Mouse (Mus musculus): Measurements from ENCODE around the gene Rgs7.

Rgs7 gene

DNA sequence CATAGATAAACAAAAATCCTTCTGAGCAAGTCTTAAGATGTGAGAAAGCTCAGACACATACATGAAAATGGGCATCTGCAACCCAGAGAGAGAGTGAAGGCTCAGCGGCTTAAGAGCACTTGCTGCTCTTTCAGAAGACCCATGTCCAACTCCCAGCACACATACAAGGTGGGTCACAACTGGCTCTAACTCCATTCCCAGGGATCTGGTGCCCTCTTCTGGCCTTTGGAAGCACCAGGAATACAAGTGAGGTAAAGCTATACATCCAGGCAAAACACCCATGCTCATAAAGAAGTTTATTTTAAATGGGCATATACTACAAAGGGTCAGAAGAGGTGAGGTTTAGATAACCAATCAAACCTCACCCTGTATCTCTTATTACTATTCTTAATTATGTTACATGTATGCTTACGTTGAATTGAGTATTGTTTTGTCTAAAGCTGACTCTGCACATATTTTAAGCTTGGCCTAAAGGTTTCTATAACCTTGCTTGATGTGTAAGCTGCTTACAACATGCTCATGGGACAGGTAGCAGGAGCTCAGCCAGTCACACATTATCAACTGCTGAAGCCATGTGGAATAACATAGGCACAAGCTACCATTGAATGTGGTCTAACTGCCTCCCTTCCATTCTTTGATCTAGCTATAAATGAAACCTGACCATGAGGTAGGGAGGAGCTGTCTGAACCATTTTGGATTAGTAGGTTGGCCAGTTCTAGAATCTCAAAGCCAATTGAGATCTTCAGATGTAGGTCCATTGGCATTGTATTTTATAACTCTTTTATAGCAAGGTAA is 192.5 kb downstream of the Rgs7 start:
- DNase-seq: no peak

DNA sequence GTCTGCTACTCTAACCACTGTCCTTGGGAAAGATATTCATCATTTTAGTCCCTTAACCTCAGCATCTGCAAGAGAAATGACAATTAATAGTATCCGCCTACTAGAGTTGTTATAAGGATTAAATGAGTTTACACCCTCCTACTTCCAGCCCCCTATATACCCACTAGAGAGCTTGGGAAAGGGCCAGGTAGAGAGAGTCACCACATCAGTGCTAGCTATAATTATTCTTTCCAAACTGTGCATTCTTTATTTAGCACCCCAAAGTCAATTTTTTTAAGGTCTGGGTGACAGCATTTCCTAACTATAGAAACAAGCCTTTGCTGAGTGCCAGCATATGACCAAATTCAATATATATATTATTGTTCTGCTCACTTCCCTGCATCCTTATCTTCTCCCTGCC is 195.4 kb downstream of the Rgs7 start:
- no peak for DNase-seq

DNA sequence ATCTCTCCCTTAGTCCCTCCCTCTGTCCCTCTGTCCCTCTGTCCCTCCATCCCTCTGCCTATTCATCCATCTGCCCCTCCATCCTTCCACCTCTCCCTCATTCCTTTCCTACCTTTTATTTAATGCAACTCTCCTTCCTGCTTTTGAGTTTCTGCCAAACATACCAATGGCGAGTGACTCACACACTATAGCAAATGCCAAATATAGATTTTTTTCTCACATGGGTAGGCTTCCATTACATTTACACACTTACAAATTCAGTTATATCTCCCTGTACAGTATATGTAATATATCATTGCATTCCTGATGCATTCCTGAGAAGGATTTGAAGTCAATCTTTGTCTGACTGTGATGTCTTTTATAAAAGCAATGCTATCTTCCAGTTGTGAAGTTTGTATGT is 202.2 kb downstream of the Rgs7 start:
- DNase-seq: no peak

DNA sequence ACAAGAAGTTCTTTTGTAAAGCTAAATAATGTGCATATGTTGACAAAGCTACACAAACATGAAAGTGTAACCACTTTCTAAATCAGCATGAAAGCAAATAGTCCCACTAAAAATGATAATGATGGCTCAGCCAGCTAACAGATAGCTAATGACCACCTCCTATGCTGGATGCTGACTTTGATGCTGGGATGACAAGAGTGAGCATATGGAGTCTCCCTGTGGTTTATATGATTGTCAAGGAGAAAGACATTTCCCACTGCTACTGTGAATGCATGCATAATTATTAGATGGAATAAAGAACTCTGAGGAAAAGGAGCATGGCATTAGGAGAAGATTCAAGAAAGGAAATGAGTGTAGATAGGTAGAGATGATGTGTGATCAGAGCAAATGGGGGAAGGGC is 230.0 kb downstream of the Rgs7 start:
- no peak for DNase-seq

DNA sequence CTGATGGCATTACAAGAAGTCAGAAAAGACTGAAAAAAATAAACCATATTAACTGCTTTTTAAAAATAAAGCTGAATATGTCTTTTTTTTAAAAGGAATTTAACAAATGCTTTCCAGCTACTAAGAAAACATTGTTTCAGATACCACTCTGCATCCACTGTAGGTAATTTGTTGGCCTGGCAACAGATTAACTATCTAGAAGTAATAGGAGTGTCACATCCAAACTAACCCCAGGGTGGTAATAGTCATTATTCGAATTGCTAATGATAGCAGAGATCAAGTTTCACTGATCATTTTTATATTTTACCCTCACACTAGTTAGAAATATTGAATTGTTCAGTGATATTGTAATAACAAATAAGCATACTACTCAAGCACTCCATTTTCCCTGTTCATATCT is 232.9 kb downstream of the Rgs7 start:
- no peak for DNase-seq

DNA sequence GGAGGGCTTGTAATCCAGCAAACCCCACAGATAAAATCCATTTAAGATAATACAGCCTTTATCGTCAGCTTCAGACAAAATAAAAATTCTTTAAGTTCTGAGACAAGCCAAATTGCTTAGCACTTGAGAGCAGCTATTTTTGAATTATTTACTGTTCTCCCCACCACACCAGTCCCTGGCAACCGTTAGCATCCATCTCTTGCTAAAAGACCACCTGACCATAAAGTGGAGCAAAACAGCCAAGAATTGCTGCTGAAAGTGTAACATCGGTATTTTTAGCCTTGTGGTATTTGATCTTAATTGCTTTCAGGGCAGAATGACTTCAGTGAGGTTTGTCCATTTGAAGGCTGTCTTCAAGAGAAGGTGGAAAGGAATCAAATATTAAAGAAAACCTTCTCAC is 237.1 kb downstream of the Rgs7 start:
- no peak for DNase-seq

DNA sequence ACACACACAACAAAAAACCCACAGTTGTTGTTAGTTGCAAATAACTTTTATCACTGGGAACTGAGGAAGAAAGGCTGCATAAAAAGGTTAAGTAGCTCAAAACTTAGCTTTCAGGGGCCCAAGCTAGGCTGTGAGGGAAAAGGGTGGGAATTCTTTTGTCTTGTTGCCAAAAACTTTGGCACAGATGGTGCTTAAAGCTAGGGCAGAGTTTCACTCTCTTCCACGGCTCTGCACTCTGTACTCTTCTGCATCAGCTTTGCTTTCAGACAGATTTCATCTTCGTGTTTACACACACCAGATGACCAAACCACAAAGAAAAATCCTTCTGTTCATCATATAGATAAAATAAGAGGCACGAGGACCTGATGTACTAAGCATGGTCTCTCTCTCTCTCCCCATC is 237.6 kb downstream of the Rgs7 start:
- DNase-seq: no peak

DNA sequence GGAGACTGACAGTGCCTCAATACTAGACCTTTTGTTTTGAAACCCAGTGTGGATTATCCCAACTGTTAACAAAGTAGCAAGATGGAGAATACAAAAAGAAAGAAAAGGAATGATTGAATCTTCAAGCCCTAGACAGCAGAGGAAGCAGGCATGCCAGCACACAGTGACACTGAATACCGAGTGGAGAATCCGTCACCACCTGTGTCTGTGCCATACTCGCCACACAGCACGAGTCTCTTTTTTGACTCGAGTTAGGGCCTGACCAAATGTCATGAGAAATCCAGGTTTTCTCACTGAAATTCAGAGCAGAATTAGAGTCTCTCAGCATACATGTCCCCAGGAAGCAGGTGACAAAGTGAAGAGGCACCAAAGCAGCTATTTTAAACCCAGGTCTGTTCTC is 250.2 kb downstream of the Rgs7 start:
- DNase-seq: peak; percentile 20

DNA sequence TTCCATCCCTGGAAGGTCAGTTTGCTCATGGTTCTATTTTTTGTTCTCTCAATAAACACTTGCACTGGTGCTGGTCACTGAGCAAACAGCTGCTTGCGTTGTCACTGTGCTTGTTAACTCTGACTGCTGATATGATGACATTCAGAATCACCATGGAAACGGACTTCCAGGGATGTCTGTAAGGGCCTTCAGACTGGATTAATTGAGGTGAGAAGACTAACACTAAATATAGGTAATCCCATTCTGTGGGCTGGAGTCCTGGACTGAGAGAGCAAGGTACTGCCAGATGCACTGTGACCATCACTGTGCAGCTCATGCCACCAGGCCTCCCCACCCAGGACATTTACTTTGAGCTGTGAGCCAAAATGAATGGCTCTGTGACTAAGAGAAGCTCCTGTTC is 252.2 kb downstream of the Rgs7 start:
- no peak for DNase-seq

DNA sequence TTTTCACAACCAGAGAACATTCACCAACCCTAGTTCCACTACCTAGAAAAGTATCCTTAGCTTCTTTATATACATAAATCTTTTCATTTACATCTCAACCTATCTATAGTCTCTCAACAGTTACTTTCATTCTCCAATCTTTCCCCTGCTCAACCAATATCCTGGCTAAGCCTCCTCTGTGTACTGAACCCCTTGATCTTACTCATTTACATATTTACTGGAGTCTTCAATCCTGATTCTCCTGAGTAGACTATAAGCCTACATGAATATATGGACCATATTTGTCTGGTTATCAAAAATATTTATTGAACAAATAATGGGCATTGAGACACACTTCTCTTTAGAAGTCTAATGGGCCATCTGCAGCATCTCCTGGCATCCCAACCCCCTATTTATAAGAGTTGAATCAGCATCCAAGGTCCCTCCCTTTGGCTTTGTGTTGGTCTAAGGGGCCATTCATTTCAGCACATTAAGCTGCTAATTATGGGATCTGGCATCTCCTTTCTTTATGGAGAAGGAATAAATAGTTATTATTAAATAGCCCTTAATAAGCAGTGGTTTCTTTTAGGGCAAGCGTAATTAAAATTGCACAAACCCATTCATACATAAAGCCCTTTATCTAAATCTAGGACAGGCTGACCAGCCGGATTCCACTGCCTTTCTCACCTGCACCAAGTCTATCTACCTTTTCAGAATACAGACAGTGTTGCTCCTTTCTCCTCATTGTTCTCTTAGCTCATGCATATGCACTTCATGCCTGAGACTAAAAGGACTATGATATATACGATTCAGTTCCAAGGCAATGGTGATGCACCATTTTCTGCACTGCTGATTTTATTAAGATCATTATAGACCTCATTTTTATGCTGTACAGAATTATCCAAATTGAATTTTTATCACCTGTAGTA is 270.5 kb downstream of the Rgs7 start:
- DNase-seq: no peak

DNA sequence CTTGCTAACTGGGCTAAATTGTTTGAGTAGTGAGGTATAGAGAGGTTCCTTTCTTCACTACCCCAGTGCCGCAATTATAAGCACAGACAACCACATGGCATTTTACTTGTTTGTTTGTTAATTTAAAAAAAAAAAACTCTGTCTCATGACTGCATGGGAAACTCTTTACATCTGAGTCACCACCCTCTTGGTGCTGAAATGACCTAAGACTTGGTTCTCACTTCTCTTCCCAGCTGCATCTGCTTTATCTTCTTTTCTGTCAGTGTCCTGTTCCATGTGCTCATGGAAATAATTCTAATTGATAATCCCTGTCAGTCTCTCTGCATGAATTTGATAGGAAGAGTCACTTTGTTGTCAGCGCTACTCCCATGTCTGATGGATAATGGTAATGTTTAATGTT is 272.7 kb downstream of the Rgs7 start:
- DNase-seq: no peak

DNA sequence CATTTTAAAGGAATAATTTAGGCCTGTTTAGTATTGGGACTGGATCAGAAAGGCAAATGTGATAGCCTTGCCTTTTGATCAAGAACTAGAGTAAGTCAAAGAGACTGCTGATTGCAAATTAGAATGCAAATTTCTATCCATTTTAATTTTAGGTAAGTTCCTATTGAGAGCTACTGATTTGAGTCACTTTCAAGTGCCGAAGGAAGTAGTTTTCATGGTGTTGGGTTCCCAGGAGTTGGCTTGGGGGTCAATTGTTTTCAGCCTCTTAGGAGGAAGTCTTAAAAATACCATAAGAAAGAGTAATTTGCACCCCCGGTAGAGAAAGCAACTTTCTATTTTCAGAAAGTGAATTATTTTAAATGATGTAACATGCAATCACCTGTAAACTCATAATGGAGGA is 285.3 kb downstream of the Rgs7 start:
- DNase-seq: no peak

DNA sequence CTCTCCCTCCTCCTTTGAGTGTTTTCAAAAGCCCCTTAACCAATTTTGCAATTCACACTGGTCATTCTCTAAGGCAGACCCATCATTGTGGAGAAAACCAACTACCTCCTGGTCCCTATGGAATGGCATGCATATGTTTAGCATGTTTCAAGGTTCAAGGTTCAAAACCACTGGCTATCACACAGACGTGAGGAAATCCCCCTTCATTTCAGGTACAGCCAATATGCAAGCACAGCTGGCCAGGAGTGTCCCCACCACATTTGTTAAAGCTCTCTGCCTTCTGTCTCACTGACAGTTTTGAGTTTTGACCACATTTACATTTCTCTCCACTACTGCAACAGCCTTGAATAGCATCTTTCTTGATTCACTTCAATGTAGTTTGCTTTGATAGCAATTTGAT is 286.7 kb downstream of the Rgs7 start:
- DNase-seq: no peak

DNA sequence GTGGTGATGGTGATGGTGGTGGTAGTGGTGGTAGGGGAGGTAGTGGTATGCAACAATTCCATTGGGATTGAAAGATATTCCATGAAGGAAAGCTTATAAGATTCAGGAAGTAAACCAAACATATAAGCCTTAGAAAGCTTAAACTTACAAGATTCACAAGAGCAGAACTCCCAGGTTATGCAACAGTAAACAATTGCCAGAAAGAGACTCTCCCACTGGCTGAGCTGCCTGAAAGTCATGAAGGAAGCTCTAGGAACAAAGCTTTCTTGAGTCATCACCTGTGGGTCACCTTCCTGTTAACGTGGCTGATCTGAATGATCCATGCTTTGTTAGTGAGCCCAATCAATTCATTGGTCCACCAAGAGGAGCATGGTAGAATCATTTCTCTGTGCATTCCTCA is 288.8 kb downstream of the Rgs7 start:
- no peak for DNase-seq

DNA sequence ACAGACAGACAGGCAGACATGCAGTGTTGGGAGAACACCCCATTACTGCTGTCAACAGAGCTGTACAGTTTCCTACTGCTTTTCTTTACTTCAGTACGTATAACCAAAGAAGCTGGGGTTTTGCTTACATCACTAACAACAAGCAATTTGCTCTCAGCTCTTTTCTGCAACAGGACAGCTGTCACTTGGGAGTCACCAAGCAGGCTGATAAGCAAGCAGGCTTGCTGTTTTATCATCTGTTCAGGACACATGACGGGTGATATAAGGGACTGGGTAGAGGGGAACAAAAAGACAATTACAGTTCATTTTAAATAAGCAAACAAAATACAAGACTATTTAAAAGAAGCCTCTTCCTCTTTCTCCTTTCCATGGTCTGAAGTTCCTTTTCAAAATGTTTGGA is 289.4 kb downstream of the Rgs7 start:
- DNase-seq: no peak

DNA sequence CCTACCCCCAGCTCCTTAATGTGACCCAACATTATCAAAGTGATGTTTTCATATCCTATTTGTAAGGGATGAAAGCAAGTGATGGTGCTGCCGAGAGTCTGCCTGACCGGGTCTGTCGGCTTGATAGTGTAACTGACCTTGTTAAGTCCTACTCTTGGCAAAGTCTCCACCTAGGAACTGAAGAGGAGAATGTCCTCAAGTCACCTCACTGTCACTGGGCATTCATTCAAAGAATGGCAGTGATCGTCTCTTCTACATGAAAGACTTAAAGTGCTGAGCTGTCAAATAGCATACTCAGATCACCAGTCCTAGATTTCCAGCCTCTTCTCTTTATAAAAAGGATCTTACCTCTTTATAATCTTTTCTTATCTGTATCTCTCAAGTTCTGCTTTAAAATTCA is 293.4 kb downstream of the Rgs7 start:
- no peak for DNase-seq

DNA sequence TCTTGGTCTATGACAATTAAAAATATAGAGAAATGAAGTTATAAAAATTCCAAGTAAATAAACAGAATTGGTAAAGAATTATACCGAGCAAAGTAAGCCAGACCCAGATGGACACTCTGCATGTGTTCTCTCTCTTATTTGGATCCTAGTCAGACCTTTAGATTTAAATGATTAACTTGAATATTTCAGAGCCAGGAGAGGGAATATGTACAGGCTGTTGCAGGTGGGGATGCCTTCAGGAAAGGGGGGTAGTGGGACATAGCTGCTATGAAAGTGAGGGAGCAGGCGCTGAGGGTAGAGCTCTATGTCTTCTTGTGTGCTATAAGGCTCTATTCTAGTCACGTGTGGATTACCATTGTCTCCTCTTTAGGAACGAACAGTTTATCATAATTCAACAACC is 296.5 kb downstream of the Rgs7 start:
- peak; percentile 24 for DNase-seq

DNA sequence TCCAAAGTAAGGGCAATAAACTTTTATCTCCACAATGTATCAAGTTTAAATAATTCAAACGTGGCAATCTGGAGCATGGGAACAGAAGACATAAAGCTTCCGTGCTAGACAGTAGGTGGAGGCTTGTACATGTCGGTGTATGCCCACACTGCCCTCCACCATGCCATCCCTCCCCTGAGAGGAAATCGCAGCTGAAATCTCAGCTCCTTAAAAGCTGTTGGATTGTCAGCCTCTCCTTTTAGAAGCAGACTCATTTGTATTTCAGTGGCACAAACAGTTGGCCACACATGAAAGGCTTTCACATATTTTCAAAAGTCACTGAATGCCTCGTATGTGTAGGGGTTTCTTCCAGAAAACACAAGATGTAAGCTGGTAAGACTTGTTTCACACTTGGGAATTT is 304.1 kb downstream of the Rgs7 start:
- no peak for DNase-seq

DNA sequence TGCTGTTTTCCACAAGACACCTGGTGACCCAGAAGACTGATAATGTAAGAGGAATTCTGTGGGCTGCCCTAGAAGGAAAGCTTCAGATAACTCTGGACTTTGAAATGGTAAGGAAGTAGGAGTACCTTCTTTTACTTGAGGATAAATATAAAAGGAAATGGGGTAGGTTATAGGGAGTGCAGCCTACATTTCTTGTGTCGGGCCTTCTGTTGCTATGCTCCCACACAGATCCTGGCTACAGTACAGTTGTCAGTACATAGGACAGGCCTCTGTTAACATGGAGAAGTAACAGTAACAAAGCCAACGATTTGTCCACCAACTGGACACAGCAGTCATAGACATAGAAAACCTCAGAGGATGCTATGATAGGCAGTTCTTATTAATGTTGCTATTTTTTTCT is 307.1 kb downstream of the Rgs7 start:
- DNase-seq: no peak

DNA sequence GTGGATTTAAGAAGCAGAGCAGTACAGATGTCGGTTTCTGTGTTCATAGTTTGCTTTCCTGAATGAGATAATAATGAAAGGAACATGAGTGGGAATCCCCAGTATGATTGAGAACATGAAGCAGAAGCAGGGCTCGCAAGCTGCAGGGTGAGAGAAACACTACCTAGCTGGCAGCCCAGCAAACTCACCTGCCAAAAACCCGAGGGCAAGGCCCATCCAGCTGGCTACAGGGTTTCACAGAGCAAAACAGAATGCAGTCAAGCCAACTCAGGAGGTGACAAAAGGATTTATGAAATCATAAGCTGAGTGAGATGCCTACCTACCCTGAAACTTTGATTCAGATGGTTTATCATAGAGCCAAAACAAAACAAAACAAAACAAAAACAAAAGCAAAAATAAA is 307.6 kb downstream of the Rgs7 start:
- peak; percentile 73 for DNase-seq

DNA sequence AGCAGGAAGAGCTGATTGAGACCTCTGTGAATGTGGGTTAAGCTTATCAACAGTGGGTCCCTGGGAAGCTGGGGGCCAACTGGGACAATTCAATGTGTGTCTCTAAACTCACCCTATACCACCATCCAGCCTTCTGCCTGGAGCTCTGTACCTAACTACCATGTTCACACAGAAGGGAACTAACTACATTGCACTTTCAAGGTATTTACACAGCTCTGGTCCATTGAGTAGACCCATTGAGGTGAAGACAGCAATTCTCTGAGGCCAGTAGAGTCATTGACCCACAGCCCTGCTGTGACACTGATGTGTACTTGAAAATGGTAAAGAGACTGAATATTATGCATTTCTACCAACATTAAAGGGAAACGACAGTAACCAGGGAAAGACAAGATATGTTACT is 313.6 kb downstream of the Rgs7 start:
- no peak for DNase-seq

DNA sequence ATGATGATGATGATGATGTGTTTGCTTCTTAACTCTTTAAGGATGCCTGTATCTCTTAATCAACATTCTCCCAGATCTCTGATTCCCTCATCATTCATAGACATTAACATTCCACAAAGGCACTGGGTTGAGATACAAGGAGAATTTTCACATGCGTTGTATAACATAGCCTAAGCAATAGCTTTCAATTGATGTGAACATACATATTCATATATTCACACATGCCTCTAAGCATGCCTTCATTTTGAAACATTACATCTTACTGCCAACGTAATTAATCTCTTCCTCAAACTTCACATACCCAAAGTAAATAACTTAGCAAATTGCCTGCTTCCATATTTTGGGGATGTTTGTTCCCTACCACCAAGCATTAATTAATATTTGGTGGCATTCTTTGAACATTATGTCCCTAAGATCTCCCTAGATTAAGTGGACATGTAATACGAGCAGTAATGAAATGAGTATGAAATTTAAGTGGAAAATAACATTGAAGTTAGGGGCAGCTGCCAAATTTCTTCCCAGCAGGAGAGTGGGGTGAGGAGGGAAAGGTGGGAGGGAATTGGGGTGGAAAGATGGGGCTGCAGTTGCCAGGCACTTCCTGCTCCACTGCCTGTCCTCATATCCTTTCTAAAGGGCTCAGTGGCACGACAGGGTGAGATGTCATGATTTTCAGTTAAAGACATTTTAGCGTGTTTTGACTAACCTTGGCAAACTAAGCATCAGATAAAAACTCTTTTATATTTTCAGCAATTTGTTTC is 317.2 kb downstream of the Rgs7 start:
- no peak for DNase-seq

DNA sequence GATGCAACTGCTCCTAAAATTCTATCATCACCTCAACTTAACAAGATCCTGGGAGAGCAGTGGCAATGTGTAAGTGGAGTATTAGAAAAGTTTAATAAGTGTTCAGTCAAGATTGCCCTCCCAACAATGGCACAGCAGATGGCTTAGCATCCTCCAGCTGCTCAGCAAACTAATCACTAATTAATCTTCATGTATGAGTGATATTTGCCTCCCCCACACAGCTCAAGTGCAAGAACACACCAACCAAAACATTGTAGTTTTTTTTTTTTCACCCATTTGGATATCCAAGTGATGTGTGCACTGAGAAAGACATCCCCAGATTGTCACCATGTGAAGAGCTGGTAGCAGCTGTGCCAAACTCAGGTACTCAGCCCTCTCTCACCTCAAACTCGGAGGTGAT is 336.8 kb downstream of the Rgs7 start:
- DNase-seq: no peak

DNA sequence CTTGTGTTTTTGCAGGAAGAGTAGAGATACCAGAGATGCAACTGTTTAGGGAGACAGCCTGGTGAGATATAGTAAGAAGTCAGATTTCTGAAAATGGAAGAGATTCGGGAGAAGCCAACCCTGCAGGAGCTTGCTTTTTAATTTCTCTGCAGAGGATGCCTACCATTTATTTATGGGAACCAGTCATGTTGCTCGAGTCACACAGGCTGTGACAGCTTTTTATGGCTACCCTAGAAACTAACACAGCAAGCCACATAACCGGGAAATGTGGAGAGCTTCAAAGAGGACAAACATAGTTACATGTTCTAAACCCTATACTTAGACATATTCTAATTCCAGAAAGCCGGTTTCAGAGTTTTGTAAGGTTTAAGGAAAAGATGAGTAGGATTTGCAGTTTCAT is 349.2 kb downstream of the Rgs7 start:
- no peak for DNase-seq

All from cerebellum, adult 11 months (tissue).